Mouse (Mus musculus) kidney, adult 2 months (tissue): ENCODE results near the gene C1s1.

ENCODE experiments used
- CTCF ChIP-seq: fragments of 200-500 bp; conservative IDR thresholded peaks from 2 replicates; pipeline ENCODE4 v1.5.1; 2011; ENCODE audit warnings: low read depth, mild to moderate bottlenecking, control low read depth, low read length, moderate library complexity, mixed read lengths; ENCODE audit not compliant: insufficient read depth, insufficient read length
- POLR2A ChIP-seq: fragments of 200-500 bp; IDR thresholded peaks from one replicate; pipeline ENCODE4 v1.6.1; 2011; ENCODE audit warnings: low read depth, low read length, control low read depth

DNA sequence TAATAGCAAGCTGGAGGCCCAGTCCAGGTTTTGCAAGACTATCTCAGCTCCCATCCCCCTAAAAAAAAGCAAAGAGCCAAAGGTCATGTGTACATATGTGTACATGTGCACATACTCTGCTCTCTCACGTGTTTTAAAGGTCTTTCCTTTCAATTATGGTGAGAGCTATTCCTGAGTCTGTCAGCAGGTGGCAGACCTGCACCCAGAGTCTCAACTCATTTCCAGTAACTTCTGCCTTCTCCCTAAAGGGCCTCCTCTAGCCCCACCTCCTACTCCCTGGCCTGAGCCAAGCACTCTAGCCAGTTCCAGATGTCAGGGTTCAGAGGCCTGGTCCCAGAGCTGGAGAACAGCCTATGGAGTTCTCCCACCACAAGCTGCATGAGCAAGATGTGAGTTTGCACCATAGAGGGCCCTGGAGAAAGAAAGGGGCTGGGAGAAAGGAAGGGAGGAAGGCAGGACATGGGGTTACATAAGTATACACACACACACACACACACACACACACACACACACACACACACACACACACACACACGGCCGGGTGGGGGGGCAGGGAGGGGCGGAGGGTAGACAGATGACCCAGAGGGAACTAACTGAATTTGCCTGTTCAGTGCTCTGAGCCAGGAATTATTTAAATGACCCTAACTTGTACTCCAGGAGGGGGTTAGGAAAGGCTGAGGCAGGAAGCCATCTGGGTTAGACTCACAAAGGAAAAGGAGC, 49.2 kb downstream of the C1s1 start, which contains the start of gene C1rl:
- TF ChIP-seq POLR2A (no peak), CTCF (peak; percentile 87)
